Mouse (Mus musculus): Measurements from ENCODE around the gene Ccdc92b. TPM values are rescaled to one million over a fixed set of nuclear protein-coding genes. Genes with fewer than 3 reads are reported as not detected.

The Ccdc92b gene
- polyA plus RNA-seq, 1 experiment from 2014 or later, result 4.0 TPM

GRCm38 (mm10) chr11:74674713-74675112 lies 55.3 kb downstream of the Ccdc92b start:
- no peak overlapping the region for H3K4me2 ChIP-seq
- no peaks in the 10 kb centered on the region for H3K27me3 ChIP-seq
- no peak overlapping the region for H3K27ac ChIP-seq (replicated peaks)
- no peak overlapping the region for H3K9ac ChIP-seq
- no peaks in the 10 kb centered on the region for H3K9me3 ChIP-seq
- H3K4me1 ChIP-seq (replicated peaks), result no peaks in the 10 kb centered on the region
- no peak for ATAC-seq (ENCODE audit: low FRiP score, low read depth)
- 96% methylated on average over 8 of the region's 8 CpGs for WGBS
- peaks cover 57% of the 10 kb centered on the region for H3K36me3 ChIP-seq
- no peak overlapping the region for H3K4me3 ChIP-seq

GRCm38 (mm10) chr11:74675156-74675555 lies 55.8 kb downstream of the Ccdc92b start:
- no peaks in the 10 kb centered on the region for H3K9me3 ChIP-seq
- H3K27ac ChIP-seq (replicated peaks), result no peak overlapping the region
- H3K4me3 ChIP-seq, result no peak overlapping the region
- H3K4me2 ChIP-seq, result no peak overlapping the region
- no peaks in the 10 kb centered on the region for H3K27me3 ChIP-seq
- H3K9ac ChIP-seq, result no peak overlapping the region
- H3K36me3 ChIP-seq, result peaks cover 59% of the 10 kb centered on the region
- no peak for ATAC-seq (ENCODE audit: low FRiP score, low read depth)
- no peaks in the 10 kb centered on the region for H3K4me1 ChIP-seq (replicated peaks)
- 77% methylated on average over 4 of the region's 4 CpGs for WGBS

Other genes with a start within 250 kb of the Ccdc92b start
- gene Rap1gap2, start 8.7 kb upstream of the Ccdc92b start, polyA plus RNA-seq (2015; fragmentation: Nextera tagmentation; extraction: Ambion mirVana), result 13.4 and 16.9 TPM in 2 replicates
- 20.8 and 21.3 TPM in 2 replicates for gene Cluh, start 29.9 kb downstream of the Ccdc92b start, polyA plus RNA-seq (2015; fragmentation: Nextera tagmentation; extraction: Ambion mirVana)
- 45.8 and 50.4 TPM in 2 replicates for gene Pafah1b1, start 105.1 kb downstream of the Ccdc92b start, polyA plus RNA-seq (2015; fragmentation: Nextera tagmentation; extraction: Ambion mirVana)
- 51.9 and 53.5 TPM in 2 replicates for gene Mettl16, start 151.2 kb downstream of the Ccdc92b start, polyA plus RNA-seq (2015; fragmentation: Nextera tagmentation; extraction: Ambion mirVana)
- gene Mnt, start 211.3 kb downstream of the Ccdc92b start, polyA plus RNA-seq (2015; fragmentation: Nextera tagmentation; extraction: Ambion mirVana), result 8.7 and 9.7 TPM in 2 replicates

All from hindbrain, embryonic 15.5 days (tissue).